Mouse (Mus musculus): ENCODE measurements at regions not wholly inside any gene's neighbourhood (a gene's known extent, or its start where the extent isn't known, plus 50 kb on each side); places are given as distances from the start of the nearest gene placed in this dataset.
"Not testable (repeated sequence)": the region's sequence is repeated elsewhere in the genome, so short reads cannot be mapped to it uniquely, and the experiment has no call there.

DNA sequence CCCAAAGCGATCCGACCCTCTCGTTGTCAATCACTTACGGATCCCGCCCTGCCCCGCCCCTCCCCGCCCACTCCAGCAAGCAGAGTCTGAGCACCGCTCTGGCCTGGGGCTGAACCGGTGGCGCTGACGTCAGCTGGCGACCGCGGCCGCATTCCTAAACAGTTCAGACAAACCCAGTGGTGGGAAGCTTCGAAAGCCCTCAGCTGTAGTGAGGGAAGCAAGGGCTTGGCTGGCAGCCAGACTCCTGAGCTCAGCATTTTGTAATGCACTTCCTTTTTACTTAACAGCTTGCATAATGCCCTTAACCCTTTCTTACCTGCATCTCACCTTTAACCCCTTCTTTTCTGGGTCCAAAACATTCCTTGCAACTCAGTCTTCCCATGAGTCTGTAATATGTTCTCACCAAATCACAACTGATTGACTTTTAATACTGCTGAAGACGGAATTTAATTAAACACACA, 213.0 kb upstream of the Smim15 start:
- peak; percentile 99 for DNase-seq (ENCODE audit: low read depth)

DNA sequence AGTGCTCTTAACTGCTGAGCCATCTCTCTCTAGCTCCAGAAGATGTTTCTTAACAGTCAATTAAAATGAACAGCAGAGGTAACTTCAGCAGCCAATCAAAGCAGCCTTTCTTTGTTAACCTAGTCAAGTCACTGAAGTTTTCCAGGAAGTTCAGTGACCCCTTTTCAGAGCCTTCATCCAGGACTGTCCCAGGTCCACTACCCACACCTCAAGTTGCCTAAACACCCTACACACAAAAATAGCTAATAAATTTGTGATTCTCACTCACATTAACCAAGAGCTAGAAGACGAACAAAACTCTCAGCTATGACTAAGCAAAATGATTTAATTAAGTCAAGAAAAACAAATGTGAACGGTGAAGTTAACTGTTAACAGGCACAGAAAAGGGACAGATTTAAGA, 214.0 kb upstream of the Smim15 start:
- peak; percentile 4 for DNase-seq (ENCODE audit: low read depth)

DNA sequence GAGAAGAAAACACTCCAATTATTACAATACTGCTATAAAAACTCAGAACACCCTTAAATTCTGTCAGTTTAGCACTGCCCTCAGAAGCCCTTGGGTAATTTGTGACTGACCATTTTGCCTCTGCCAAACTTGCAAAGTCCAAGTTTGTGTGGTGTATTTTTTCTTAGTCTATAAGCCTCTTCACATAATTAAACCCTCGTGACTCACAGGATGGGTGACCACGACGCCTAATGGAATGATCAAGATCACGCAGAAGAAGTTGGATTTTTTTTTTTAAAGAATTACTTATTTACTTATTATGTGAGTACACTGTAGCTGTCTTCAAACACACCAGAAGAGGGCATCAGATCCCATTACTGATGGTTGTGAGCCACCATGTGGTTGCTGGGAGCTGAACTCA, 214.4 kb upstream of the Smim15 start:
- peak; percentile 7 for DNase-seq (ENCODE audit: low read depth)

DNA sequence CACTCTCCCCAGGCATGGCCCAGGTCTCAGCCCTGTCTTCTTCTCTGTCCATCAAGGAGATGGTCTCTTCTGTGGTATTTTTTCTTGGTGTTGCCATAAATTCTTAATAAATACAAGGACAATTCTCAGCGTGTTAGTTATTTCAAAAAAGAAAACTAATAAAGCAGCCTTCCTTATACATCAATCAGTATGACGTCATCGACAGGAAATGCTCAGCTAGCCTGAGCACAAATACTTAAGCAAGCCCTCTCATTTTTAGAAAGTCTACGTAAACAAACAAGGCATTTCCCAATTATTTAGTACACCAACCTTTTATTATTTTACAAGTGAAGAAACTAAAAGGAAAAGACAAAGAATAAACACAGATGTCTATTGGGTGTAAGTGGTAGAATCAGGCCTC, 218.6 kb upstream of the Smim15 start:
- DNase-seq (ENCODE audit: low read depth), result no peak

DNA sequence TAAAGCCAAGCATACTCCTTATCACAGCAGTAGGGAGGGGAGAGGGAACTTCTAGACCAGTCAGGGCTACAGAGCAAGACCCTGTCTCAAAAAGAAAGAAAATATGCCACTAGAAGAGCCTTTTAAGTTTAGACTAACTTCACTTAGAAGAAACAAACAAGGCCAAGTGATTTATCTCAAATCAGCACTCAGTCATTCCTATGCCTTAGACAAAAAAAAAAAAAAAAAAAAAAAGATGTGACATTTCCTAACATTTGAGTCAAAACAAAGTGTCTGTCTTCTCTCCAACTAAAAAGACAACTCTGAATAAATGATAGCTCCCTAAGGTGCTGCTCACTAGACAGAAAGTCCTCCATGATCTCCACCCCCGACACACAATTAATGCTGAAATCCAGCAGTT, 220.9 kb upstream of the Smim15 start:
- DNase-seq (ENCODE audit: low read depth), result no peak

DNA sequence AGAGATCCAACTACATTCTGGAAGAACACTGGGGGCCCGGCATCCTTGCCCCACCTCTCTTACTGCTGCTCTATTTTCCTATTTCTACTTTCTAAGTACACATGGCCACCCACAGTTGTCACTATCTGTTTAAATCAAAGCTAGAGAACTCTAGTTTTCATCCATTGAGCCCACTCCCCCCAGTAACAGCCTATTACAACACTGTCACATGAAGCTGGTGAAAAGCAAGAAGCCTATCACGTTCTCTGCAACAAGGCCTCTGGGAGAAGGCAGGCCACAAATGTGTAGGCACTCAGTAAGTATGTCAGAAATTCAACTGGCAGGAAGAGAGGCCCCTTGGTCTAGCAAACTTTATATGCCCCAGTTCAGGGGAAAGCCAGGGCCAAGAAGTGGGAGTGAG, 222.0 kb upstream of the Smim15 start:
- DNase-seq (ENCODE audit: low read depth), result no peak

DNA sequence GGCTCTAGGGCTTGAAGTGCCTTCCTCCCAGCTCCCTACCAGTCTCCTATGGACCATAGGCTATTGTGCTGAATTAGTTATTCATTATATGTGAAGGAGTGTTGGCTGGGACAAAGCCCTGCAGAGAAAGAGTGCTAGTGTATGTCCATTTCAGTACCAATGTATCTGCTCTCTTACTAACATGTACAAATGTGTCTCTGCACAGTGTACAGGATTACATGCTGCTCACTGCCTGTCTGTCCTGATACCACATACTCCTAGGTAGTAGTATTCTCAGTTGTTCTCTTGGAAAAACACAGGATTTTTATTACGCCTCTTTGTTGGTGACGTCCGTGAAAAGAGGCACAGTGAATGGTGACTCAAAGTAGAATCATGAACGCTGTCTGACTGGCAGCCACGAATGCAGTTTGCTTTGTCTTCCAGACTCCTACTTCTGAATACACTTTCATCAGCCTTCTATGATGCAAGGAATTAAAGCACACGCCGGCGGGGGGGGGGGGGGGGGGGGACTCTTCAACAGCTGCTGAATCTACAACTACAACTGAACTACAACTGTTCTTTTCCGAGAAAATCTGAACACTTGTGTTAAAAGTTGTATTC, 230.6 kb upstream of the Smim15 start:
- peak; percentile 67 for DNase-seq (ENCODE audit: low read depth)

DNA sequence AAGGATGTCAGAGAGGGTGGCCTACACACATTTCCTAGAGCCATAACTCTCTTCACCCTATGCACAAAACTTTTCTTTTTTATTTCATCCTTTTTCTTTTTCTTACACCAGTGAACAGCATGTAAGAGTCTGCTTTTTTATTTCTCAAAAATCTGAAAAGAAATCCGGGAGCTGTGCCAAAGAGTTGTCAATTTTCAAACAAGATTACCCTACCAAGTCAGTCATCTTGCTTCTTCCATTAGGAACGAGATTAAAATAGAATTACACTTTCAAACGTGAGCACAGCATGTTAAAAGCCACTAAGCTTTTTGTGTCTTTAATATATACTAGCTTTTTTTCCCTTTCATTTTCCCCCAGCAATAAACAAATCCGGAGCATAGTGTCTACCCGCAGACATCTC, 232.2 kb upstream of the Smim15 start:
- peak; percentile 44 for DNase-seq (ENCODE audit: low read depth)

DNA sequence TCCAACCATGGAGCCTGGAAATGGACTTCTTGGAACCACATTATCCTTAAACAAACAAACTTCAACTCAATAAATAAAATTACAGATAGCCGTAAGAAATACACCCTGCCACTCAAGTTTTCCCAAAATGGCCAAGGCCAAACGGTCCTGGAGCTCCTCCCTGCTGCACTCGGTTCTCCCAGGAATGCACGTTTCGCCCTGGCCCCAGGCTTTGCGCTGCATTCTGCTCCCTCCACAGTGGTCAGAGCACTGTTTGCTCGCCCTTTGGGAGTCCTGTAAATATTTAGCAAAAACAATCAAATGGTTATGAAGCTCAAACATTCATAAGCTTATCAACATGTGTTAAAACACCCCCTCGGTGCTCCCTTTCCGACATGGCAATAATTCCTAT, 233.4 kb upstream of the Smim15 start:
- DNase-seq (ENCODE audit: low read depth), result no peak

DNA sequence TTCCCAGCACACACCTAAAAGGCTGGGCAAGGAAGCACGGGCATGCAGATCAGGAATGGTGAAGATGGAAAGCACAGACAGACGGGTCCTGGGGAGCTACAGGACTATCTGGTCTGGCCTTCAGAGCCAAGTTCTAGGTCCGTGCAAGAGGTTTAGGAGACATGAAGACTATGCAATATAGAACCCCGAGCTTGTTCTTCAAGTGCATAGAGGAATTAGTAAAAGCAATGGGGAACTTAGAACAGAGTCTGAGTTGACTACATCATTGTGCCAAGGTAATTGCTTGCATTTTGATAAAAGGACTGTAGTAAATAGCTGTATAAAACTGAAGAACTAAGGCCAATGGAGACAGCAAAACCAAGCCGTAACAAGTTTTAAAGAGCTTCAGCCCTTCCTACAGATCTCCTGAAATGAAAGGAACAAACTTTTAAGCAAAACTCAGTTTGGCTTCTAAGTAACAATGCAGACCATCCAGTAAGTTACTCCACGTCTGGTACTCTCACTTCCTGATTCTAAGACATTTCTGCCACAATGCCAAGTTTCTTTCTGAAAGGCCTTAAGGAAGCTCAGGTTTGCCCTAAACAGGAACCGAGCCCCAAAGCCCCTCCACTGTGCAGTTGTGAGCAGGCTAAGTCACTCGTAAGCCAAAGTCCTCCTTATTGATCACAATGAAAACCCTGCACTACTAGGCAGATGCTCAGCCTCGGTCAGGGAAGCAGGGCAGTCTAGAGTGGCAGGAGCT, 234.0 kb upstream of the Smim15 start:
- DNase-seq (ENCODE audit: low read depth), result no peak

DNA sequence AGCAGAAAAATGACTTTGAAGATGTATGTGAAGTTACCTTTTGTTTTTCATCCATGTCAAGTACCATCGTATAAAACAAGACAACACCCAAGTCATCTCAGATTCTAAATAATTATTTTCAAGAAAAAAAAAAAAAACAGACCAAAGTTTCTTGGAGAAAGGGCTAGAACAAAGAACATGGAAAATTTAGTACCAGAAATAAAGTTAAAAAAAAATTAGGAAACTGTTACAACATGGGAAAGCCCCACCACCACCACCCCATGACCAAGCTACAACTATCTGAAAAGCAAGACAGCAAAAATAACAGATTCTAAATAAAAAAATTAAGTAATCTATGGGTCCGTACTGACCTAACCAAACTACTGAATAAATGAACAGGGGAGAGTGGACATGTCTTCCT, 235.3 kb upstream of the Smim15 start:
- DNase-seq (ENCODE audit: low read depth), result no peak

DNA sequence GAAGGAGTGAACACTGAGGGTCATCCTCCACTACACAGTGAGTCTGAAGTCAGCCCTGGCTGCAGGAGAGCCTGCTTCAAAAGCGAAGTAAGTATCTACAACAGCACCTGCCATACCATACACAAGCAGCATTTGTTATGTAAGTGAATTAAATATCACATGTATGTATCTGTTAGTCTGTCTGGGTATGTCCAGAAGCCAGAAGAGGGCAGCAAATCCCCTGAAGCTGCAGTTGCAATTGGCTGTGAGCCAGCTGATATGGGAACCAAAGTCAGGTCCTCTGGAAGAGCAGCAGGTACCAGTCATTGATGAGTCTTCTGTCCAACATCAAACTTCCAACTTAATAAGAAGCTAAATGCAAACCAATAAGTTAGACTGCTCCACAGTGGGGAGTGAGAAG, 239.8 kb upstream of the Smim15 start:
- peak; percentile 38 for DNase-seq (ENCODE audit: low read depth)

DNA sequence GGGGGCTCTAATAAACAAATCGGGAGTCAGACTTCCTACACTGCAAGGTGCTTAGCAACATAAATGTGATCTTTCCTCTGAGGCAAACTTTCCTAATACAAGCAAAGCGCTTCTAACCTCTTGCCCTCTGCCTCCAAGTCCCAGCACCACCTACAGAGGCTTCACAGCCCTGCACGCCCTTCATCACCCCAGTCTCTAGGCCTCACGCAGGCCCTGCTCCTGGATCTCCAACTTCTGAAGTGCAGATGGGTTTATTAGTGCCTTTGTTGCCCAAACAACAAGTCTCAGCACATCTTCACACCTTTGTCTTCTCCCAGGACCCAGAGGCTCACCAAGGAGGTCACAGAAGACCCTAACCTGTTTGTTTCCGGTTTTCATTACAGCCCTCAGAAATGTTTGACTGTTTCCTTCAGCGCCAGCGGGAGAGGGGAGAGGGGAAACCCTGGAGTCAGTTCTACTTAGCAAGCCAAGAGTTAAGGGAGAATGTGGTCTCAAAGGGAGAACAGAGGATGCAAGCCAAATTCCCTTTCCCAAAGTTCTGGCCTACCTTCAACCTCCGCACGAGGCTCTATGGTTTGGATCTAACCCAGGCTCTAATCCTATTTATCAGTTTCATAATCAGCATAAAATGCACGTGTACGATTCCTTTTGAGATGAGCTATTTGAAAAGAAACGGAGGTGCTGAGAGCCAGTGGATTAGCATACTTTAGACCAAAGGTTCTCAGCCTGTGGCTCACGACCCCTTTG, 244.9 kb upstream of the Smim15 start:
- peak; percentile 20 for DNase-seq (ENCODE audit: low read depth)

DNA sequence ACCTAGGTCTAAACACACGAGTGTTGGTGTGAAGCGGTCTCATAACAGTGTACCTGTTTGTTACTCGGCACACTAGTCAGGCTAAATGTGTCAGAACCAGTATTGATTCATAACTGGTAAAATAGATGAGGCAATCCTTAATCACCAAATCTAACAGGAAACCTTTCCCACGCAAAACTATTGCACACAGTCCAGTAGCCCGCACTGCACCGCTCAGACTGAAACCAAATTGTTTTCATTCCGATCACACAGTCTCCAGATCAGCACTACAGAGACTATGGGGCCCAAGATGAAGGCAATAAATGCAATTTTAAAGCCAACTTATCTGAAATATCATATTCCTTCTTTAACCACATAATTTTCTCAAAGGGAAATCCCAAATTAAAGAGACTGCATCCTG, 246.1 kb upstream of the Smim15 start:
- no peak for DNase-seq (ENCODE audit: low read depth)

DNA sequence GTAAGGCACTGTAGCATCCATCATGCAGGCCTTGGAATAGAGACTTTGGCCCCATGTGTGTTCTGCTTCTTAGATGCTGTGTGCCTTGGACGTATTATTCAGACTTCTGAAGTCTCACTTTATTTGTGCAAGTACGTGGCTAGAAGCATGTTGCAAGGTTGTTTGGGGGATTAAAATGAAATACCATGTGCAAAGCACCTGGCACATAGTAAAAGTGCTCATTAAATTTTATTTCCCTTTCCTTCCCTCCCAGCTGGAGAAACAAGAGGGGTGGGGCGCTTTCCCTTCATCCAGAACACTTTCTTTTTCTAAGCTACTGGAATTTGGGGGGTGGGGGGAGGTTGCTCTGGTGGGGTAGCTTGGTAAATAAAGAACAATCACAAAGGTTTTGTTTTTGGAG, 248.7 kb upstream of the Smim15 start:
- no peak for DNase-seq (ENCODE audit: low read depth)

DNA sequence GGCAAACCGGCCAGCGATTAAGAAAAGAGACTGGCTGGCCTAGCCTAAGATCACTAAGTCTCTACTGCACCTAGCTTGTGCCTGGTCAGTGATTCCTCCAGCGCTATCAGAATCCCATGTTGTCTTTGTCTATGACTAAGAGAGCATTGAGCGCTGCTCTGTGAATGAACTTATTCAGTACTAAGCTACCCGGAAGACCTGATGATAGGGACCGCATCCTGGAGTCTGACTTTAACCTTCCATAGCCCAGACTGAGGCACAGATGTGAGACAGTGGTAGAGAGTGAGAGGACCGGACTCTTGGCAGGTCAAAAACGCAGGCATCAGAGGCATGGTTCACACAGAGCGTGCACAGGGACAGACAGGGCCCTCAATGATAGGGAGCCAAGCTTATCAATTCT, 252.5 kb upstream of the Smim15 start:
- DNase-seq (ENCODE audit: low read depth), result no peak

DNA sequence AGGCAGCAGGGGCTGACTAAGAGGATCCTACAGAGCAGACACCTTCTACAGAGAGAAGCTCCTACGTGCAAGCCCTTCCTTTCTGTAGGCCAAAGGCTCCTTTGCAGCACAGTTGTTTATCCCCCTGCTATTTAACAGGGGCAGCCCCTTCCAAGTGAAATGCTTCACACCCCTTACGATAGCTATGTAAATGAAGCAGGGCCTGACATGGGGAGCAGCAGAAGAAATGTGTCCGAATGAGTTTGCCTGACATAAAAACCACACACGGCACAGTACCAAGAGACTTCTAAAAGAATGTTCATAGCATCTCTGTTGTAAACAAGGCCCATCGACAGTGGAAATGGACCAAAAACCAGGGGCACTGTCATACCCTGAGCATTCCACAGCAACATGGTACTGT, 259.3 kb upstream of the Smim15 start:
- no peak for DNase-seq (ENCODE audit: low read depth)

DNA sequence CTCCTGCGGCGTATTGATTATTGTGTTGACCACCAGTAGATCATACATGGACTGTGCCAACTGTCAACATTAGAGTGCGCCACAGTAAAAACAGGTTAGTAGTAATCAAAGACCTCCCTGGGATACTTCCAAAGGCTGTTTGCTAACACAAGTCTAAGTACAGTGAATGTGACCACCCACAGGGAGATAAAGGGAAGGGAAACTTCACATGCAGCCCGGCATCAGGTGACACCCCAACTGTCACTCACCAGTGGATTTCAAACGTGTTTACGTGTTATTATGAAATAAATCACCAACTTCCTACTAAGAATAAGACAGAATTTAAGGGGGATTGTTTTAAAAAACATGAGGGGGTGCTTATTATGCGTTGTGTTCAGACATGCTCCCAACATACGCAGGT, 262.5 kb upstream of the Smim15 start:
- DNase-seq (ENCODE audit: low read depth), result no peak

DNA sequence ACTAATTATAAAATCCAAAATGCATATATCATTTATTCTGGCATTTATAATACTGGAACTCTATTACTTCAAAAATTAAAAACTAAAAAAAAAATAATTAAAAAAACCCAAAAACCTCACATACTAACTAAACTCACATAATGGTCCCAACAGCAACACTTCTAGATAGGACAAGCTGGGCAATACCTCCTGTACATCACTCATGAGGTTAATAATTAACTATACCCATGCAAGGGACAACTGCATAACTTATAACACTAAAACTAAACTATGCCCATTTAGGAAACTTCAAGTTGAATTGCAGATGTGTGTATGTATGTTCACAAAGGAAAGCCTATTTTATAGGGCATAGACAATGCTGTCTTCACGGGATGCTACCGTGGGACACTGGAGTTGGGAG, 263.0 kb upstream of the Smim15 start:
- DNase-seq (ENCODE audit: low read depth), result no peak

DNA sequence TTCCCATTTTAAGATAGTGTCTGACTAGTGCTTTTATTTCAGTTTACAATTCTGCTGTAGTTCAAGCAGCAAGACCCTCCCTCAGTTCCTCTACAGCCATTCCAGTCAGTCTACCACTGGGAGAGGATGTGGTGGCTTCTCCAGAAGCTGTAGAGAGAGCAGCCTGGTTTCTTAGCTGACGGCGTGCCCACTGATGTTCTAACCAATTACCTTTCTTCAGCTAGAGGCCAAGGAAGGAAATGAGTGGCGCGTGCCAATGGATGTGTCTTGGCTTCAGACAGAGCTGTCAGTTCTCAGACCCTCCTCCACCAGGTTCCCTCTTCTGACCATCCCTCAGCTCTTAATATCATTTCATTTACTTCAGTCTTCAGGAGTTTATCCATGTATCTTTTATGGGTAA, 264.7 kb upstream of the Smim15 start:
- no peak for DNase-seq (ENCODE audit: low read depth)

DNA sequence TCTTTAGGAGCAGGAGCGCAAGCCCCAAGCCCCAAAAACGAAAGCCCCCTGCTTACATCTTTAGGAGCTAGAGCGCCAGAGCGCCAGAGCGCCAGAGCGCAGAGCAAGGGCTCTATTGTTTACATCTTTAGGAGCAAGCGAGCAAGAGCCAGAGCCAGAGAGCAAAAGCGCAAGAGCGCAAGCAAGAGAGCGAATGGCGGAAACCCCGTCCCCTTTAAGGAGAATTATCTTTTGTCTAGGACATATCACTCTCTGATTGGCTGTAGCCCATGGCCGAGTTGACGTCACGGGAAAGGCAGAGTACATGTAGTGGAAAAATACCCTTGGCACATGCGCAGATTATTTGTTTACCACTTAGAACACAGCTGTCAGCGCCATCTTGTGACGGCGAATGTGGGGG, 269.7 kb upstream of the Smim15 start:
- DNase-seq (ENCODE audit: low read depth), result not testable (repeated sequence)

DNA sequence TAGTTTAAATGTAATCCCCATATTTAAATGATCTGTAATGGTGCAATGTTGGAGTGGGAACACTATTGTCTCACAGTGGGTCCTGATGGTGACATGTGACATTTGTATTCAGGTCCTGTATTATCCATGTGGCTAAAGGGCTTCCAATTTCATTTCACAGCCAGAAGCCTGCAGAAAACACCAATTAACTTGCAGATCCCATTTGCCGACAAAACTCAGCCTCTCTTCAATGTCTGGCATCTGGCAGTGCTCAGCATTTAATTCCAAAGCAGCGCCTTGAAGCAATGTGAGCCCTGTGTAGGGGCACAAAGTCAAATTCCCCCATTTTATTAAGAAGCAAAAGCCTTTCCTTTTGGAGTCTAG, 277.0 kb upstream of the Smim15 start:
- DNase-seq (ENCODE audit: low read depth), result no peak
